Mouse (Mus musculus) mesoderm, embryonic 11.5 days (tissue): ENCODE measurements around the gene Mrpl40.

Experiments used
- DNase-seq: peaks from one replicate; pipeline ENCODE4 v3.0.0-alpha.2; 2012; ENCODE audit warnings: low read depth, low spot score

Mrpl40 gene

DNA sequence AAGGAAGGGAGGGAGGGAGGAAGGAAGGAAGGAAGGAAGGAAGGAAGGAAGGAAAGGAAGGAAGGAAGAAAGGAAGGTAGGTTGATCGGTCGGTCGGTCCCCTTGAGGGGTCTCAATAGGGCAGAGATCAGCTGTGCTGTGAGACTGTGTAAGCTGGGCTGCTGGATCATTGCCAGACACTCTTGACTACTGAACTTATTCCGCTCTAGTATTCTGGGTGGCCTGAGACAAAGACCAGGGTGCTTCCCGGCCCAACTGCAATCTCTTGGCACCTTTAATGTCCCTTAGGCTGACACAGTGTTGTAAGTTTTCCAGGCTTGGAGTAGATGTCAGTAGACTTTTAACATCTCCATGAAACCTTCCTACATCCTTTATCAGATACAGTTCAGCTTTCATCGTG, 47.6 kb downstream of the Mrpl40 start:
- DNase-seq, result no peak

DNA sequence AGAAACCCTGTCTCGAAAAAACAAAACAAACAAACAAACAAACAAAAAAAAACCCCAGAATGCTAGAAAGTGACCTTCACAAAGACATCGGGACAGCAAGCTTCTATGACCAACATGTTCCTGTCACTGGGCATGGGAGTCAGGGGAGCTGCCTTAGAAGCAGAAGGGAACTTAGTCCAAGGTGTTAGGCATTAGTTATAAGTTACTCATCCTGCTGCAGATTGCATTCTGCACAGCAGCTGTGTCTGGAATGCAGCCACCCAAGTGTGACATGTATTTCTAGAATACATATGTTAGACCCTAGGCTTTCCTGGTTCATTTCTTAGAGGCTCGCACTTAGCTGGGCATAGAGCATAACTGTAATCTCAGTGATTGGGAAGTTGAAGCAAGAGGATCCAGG, 48.0 kb downstream of the Mrpl40 start:
- no peak for DNase-seq

DNA sequence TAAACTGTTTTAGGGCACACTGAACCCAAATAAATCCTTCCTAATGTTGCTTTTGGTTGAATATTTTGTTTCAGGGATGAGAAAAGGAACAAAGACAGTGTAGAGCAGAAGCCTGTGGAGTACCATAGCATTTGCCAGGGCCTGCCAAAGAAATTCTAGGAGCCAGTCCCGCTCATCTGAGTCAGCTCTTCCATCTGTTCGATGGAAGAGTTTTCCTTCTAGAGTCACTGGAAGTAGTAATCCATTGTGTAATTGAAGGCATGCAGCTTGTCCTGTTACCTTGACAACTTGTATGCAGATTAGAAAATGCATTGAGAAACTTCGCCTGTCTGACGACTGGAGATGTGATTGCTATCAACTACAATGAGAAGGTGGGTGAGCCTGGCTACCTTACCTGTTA, 53.7 kb downstream of the Mrpl40 start:
- no peak for DNase-seq

DNA sequence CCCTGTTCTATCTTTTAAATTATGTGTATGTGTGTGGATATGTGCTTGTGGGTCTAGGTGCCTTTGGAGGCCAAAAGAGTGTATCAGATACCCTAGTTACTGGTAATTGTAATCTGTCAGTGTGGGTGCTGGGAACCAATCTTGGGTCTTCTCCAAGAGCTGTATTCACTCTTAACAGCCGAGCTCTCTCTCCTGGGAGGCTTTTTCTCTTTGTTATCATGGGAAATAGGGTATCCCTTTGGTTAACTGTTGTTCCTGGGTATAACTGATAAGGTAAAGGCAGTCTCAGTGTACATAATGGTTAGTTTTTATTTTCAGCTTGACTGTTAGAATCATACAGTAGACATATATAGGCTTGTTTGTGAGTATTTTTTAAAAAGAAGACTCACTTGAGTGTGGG, 54.3 kb downstream of the Mrpl40 start:
- DNase-seq, result no peak
